Mouse (Mus musculus) forebrain, embryonic 16.5 days (tissue): Measurements from ENCODE around the gene Ncor2. TPM values are rescaled to one million over a fixed set of nuclear protein-coding genes. Genes with fewer than 3 reads are reported as not detected.
A peak's percentile ranks its signal among the peaks of the same experiment; 100 is the strongest.

Source experiments
- ATAC-seq: fragments of 200-750 bp; cut with Nextera tagmentation; 2 replicates; pipeline ENCODE4 v1.8.0; 2017; ENCODE audit warnings: mild to moderate bottlenecking, moderate library complexity
- H3K27ac ChIP-seq: fragments of 300-500 bp; sonication (generic); 2 replicates; pipeline ENCODE4 v1.5.1; 2014; ENCODE audit warnings: low read length, control low read depth
- H3K27me3 ChIP-seq: fragments of 300-500 bp; sonication (generic); replicated peaks from 2 replicates; pipeline ENCODE4 v1.6.1; 2014; ENCODE audit warnings: low read length; ENCODE audit not compliant: control insufficient read depth, insufficient read depth
- H3K36me3 ChIP-seq: fragments of 300-500 bp; sonication (generic); 2 replicates; pipeline ENCODE4 v1.6.1; 2014; ENCODE audit not compliant: control insufficient read depth, insufficient read depth
- H3K4me1 ChIP-seq: fragments of 300-500 bp; sonication (generic); replicated peaks from 2 replicates; pipeline ENCODE4 v1.6.1; 2014; ENCODE audit warnings: low read length; ENCODE audit not compliant: control insufficient read depth, insufficient read depth
- H3K4me2 ChIP-seq: fragments of 300-500 bp; sonication (generic); 2 replicates; pipeline ENCODE4 v1.6.1; 2014; ENCODE audit warnings: mild to moderate bottlenecking, low read length, control low read depth
- H3K4me3 ChIP-seq: fragments of 300-500 bp; sonication (generic); replicated peaks from 2 replicates; pipeline ENCODE4 v1.5.1; 2014; ENCODE audit warnings: mild to moderate bottlenecking, low read length, control low read depth
- H3K9ac ChIP-seq: fragments of 300-500 bp; sonication (generic); replicated peaks from 2 replicates; pipeline ENCODE4 v1.6.1; 2014; ENCODE audit warnings: low read depth, low read length, control low read depth
- H3K9me3 ChIP-seq: fragments of 300-500 bp; sonication (generic); 2 replicates; pipeline ENCODE4 v1.6.1; 2016; ENCODE audit warnings: low read length; ENCODE audit not compliant: control insufficient read depth
- WGBS: fragments of 180-500 bp; shearing (Covaris S2); extraction: QIAGEN DNeasy Blood & Tissue Kit; methylation state at CpG from one replicate; pipeline ENCODE4 v1.1.7; 2014; 5-methylcytosine and 5-hydroxymethylcytosine counted together
- polyA plus RNA-seq: library from polyadenylated mRNA; unstranded; fragments of >200 nt; fragmentation: Nextera tagmentation; extraction: Ambion mirVana; gene quantifications from 2 replicates; pipeline ENCODE4 v1.2.1, GENCODE M21; 2015

Ncor2 gene
- polyA plus RNA-seq, 1 experiment from 2014 or later: 26.5 TPM

GRCm38 (mm10) chr5:125180630-125181263 lies 1.7 kb upstream of the Ncor2 start:
- ATAC-seq: no peak
- Histone ChIP-seq H3K9me3 (no peaks in the 10 kb centered on the region), H3K4me2 (no peak overlapping the region), H3K9ac (no peak overlapping the region), H3K27me3 (no peaks in the 10 kb centered on the region), H3K27ac (no peak overlapping the region), H3K4me1 (peaks cover 40% of the 10 kb centered on the region), H3K4me3 (no peak overlapping the region), H3K36me3 (no peaks in the 10 kb centered on the region)
- WGBS: 87% methylated on average over 6 of the region's 6 CpGs

DNA sequence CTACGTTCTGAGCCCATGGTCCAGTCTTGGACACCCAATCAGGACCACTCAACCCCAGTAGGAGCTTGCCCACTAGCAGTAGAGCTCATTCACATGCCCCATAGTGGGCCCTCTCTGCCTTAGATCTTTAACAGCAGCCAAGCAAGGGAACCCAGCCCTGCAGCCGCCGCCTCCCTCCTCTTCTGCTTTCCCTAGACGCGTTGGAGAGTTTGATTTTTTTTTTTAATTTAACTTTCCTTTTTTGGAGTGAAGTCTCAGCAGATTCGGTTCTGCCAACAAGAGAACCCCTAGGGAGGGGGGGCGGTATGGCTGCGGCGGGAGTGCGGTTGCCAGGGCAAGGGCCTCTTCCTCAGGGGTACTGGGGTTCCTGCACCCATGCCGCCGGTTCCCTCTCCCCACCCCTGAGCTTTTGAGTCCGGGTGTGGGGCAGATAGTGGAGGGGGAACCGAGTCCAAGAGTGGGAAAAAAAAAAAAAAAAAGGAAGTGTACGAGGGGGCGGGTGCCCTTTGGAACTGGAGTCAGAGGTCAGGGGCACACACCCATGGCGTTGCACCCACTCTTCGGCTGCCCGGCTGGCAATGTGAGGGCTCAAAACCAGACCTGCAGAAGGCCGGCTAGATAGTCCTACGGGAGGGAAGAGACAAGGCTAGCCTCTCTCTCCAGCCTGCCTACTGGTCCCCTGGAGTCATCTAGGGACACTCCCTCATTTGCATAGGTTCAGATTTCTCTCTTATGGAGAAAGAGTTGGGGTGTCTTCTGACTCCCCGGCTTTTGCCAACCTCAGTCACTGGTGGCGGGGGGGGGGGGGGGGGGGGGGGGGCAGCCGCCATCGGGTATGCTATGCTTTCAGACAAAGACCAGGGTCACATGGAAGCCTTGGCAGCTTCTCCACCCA lies 963 bp upstream of the Ncor2 start:
- Histone ChIP-seq H3K9me3 (no peaks in the 10 kb centered on the region), H3K9ac (peak overlapping the region; percentile 63), H3K36me3 (no peaks in the 10 kb centered on the region), H3K4me3 (peak overlapping the region; percentile 74), H3K4me1 (peaks cover 46% of the 10 kb centered on the region), H3K27ac (peak overlapping the region; percentile 89), H3K4me2 (peak overlapping the region; percentile 91), H3K27me3 (no peaks in the 10 kb centered on the region)
- ATAC-seq: no peak
- 2% methylated on average over 24 of the region's 25 CpGs for WGBS

DNA sequence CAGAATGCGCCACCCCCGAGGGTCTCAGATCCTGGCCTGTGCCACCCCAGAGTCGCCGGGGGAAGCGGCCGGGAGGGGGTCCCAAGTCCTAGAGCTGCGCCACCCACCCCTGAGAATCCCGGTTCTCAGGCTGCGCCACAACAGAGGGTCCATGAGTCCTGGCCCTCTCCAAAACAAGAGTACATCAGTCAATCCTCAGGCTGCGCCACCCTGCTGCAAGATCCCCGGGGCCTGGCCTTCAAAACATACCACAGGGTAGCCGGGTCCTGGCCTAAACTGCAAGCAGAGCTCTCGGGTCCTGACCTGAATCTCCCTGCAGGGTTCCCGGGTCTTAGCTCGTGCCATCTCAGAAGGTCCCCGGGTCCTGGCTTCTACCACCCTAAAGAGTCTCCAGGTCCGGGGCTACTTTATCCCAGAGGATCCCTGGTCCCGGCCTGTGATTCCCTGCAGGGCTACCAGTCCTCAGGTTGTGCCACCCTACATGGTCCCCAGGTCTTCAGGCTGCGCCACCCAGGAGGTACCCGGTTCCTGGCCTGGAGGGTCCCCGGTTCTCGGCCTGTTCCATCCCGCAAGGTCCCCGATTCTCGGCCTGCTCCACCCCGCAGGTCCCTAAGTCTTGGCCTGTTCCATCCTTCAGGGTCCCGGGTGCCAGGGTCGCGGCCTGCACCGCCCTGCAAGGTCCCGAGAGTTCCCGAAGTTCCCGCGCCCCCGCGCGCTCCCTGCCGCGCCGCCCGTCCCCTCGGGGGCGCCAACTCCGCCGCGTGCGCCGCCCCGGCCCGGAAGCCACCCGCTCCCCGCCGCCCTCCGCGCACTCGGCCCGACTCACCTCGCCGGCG lies 630 bp downstream of the Ncor2 start:
- Histone ChIP-seq H3K4me3 (peak overlapping the region; percentile 74), H3K36me3 (no peaks in the 10 kb centered on the region), H3K9ac (peak overlapping the region; percentile 86), H3K9me3 (no peaks in the 10 kb centered on the region), H3K27me3 (no peaks in the 10 kb centered on the region), H3K27ac (peak overlapping the region; percentile 97), H3K4me2 (peak overlapping the region; percentile 93), H3K4me1 (peaks cover 49% of the 10 kb centered on the region)
- peak; percentile 19 for ATAC-seq
- WGBS: 1% methylated on average over 59 of the region's 60 CpGs

- peak overlapping the region; percentile 97 for H3K27ac ChIP-seq
- H3K4me2 ChIP-seq: peak overlapping the region; percentile 93
- peak; percentile 26 for ATAC-seq
- H3K27me3 ChIP-seq: no peaks in the 10 kb centered on the region
- WGBS: under 1% methylated on average over 42 of the region's 44 CpGs
- H3K4me1 ChIP-seq: peaks cover 56% of the 10 kb centered on the region
- peak overlapping the region; percentile 86 for H3K9ac ChIP-seq
- H3K36me3 ChIP-seq: no peaks in the 10 kb centered on the region
- no peaks in the 10 kb centered on the region for H3K9me3 ChIP-seq
- H3K4me3 ChIP-seq: peak overlapping the region; percentile 74
Measured at GRCm38 (mm10) chr5:125177481-125178134, 1.4 kb downstream of the Ncor2 start.

- peak overlapping the region; percentile 86 for H3K9ac ChIP-seq
- WGBS: 4% methylated on average over 12 of the region's 12 CpGs
- H3K36me3 ChIP-seq: no peaks in the 10 kb centered on the region
- ATAC-seq: peak; percentile 24; the same call in 1 of the 2 replicates
- peak overlapping the region; percentile 97 for H3K27ac ChIP-seq
- no peaks in the 10 kb centered on the region for H3K27me3 ChIP-seq
- peak overlapping the region; percentile 74 for H3K4me3 ChIP-seq
- H3K4me2 ChIP-seq: peak overlapping the region; percentile 93
- no peaks in the 10 kb centered on the region for H3K9me3 ChIP-seq
- peaks cover 63% of the 10 kb centered on the region for H3K4me1 ChIP-seq
Measured at GRCm38 (mm10) chr5:125176864-125177263, 2.2 kb downstream of the Ncor2 start.

DNA sequence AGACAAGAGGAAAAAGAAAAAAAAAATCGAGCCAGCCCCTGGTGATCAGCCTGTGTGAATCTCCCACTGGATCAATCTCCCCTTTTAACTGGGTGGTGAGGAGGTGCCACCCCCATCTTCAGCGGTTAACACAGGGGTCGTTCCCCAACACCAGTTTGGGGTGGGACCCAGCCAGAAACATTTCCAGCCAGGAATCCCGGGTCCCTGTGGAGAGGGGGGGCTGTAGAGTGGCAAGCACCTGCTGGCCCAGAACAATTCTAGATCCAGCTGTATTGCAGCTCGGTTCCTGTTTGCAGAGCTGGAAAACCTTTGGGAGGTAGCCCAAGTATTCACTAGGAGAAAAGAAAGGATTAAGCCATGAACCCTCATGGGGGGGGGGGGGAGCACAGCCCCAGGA lies 2.7 kb downstream of the Ncor2 start:
- H3K36me3 ChIP-seq: no peaks in the 10 kb centered on the region
- peak overlapping the region; percentile 93 for H3K4me2 ChIP-seq
- H3K27ac ChIP-seq: peak overlapping the region; percentile 97
- H3K9me3 ChIP-seq: no peaks in the 10 kb centered on the region
- no peak for ATAC-seq
- peaks cover 68% of the 10 kb centered on the region for H3K4me1 ChIP-seq
- no peaks in the 10 kb centered on the region for H3K27me3 ChIP-seq
- WGBS: 10% methylated on average over 5 of the region's 5 CpGs
- peak overlapping the region; percentile 74 for H3K4me3 ChIP-seq
- peak overlapping the region; percentile 86 for H3K9ac ChIP-seq

DNA sequence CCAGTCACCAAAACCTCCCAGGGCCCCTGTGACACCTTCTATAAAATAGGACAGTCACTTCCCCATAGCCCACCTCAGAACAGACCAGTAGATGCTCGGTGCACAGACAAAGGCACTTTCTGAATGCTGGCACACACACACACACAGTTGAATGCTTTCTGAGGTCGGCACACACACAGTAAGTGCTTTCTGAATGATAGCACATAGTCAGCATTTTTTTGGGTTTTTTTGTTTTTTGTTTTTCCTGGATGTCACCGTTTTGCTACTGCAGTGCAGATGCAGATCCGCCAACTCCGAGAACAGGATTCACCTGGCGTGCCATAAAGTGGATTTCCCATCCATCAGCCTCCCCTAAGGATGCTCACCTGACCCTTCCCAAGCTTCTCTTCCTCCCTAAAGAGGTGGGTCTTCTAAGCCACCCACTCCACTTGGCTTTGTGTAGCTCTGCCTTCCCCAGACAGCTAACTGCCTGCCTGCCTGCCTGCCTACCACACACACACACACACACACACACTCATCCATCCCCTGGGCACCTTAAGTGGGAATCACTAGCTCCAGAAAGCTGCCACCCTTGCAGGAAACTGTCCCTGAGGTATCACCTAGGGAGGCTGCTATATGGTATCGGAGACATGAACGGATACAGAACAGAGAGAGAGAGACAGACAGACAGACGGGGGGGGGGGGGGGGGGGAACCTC lies 3.2 kb downstream of the Ncor2 start:
- Histone ChIP-seq H3K36me3 (no peaks in the 10 kb centered on the region), H3K9me3 (no peaks in the 10 kb centered on the region), H3K27ac (peak overlapping the region; percentile 49), H3K4me2 (peak overlapping the region; percentile 93), H3K27me3 (no peaks in the 10 kb centered on the region), H3K9ac (peak overlapping the region; percentile 86), H3K4me3 (peak overlapping the region; percentile 7; the same call in 1 of the 2 replicates), H3K4me1 (peaks cover 74% of the 10 kb centered on the region)
- no peak for ATAC-seq
- 51% methylated on average over 9 of the region's 9 CpGs for WGBS
